Mouse (Mus musculus) kidney, postnatal 0 days (tissue): ENCODE measurements around the gene Gm10322. TPM values are rescaled to one million over a fixed set of nuclear protein-coding genes. Genes with fewer than 3 reads are reported as not detected.
A peak's percentile ranks its signal among the peaks of the same experiment; 100 is the strongest.

Experiments used
- ATAC-seq: fragments of 200-750 bp; cut with Nextera tagmentation; replicated peaks from 2 replicates; pipeline ENCODE4 v1.8.0; 2017; ENCODE audit warnings: low read depth, moderate number of reproducible peaks, moderate TSS enrichment, moderate library complexity; ENCODE audit not compliant: low FRiP score
- DNase-seq: peaks from one replicate; pipeline ENCODE4 v3.0.0-alpha.2; 2016; ENCODE audit warnings: low spot score
- H3K27ac ChIP-seq: fragments of 300-500 bp; sonication (generic); 2 replicates; pipeline ENCODE4 v1.5.1; 2014; ENCODE audit warnings: mild to moderate bottlenecking
- H3K27me3 ChIP-seq: fragments of 300-500 bp; sonication (generic); 2 replicates; pipeline ENCODE4 v1.6.1; 2014; ENCODE audit warnings: low read length, mixed read lengths; ENCODE audit not compliant: insufficient read depth
- H3K36me3 ChIP-seq: fragments of 300-500 bp; sonication (generic); 2 replicates; pipeline ENCODE4 v1.6.1; 2014; ENCODE audit warnings: low read length, mixed read lengths; ENCODE audit not compliant: insufficient read depth
- H3K4me1 ChIP-seq: fragments of 300-500 bp; sonication (generic); replicated peaks from 2 replicates; pipeline ENCODE4 v1.6.1; 2014; ENCODE audit warnings: antibody characterized with exemption, low read length, mixed read lengths; ENCODE audit not compliant: insufficient read depth
- H3K4me2 ChIP-seq: fragments of 300-500 bp; sonication (generic); 2 replicates; pipeline ENCODE4 v1.6.1; 2014; ENCODE audit warnings: mild to moderate bottlenecking, low read length, moderate library complexity, mixed read lengths
- H3K4me3 ChIP-seq: fragments of 300-500 bp; sonication (generic); replicated peaks from 2 replicates; pipeline ENCODE4 v1.5.1; 2014; ENCODE audit warnings: low read depth, low read length
- H3K9ac ChIP-seq: fragments of 300-500 bp; sonication (generic); 2 replicates; pipeline ENCODE4 v1.6.1; 2014; ENCODE audit warnings: low read depth, low read length
- H3K9me3 ChIP-seq: fragments of 300-500 bp; sonication (generic); replicated peaks from 2 replicates; pipeline ENCODE4 v1.6.1; 2016; ENCODE audit warnings: low read length, inconsistent platforms, mixed read lengths
- CTCF ChIP-seq: IDR thresholded peaks from 2 replicates; pipeline ENCODE4 v1.5.1; 2016; ENCODE audit warnings: antibody characterized with exemption, low read depth, mild to moderate bottlenecking, moderate library complexity
- WGBS: fragments of 180-500 bp; shearing (Covaris S2); extraction: QIAGEN DNeasy Blood & Tissue Kit; methylation state at CpG from one replicate; pipeline ENCODE4 v1.1.7; 2014; 5-methylcytosine and 5-hydroxymethylcytosine counted together
- polyA plus RNA-seq: library from polyadenylated mRNA; unstranded; fragments of >200 nt; fragmentation: Nextera tagmentation; extraction: Ambion mirVana; gene quantifications from 2 replicates; pipeline ENCODE4 v1.2.1, GENCODE M21; 2015

The Gm10322 gene
- polyA plus RNA-seq, 1 experiment from 2014 or later = 0.43 TPM

- no peak for TF ChIP-seq CTCF
- Histone ChIP-seq H3K9ac (no peak overlapping the region), H3K27ac (no peak overlapping the region), H3K9me3 (no peaks in the 10 kb centered on the region), H3K4me3 (no peak overlapping the region), H3K27me3 (no peaks in the 10 kb centered on the region), H3K4me2 (no peak overlapping the region), H3K36me3 (no peaks in the 10 kb centered on the region), H3K4me1 (no peaks in the 10 kb centered on the region)
- no peak for DNase-seq
- 67% methylated on average over 5 of the region's 5 CpGs for WGBS
- ATAC-seq = no peak
Measured at GRCm38 (mm10) chr10:59613276-59613675, 2.6 kb upstream of the Gm10322 start.

GRCm38 (mm10) chr10:59614141-59614540, 1.7 kb upstream of the Gm10322 start:
- ATAC-seq = no peak
- DNase-seq = no peak
- no peaks in the 10 kb centered on the region for H3K9me3 ChIP-seq
- H3K27me3 ChIP-seq = no peaks in the 10 kb centered on the region
- no peak overlapping the region for H3K4me2 ChIP-seq
- H3K9ac ChIP-seq = no peak overlapping the region
- no peak overlapping the region for H3K4me3 ChIP-seq
- H3K4me1 ChIP-seq = no peaks in the 10 kb centered on the region
- no peaks in the 10 kb centered on the region for H3K36me3 ChIP-seq
- no peak for TF ChIP-seq CTCF
- H3K27ac ChIP-seq = no peak overlapping the region
- WGBS = 88% methylated on average over 5 of the region's 5 CpGs

GRCm38 (mm10) chr10:59615411-59615810, 452 bp upstream of the Gm10322 start:
- 18% methylated on average over 5 of the region's 5 CpGs for WGBS
- H3K4me3 ChIP-seq = peak overlapping the region; percentile 70
- H3K9me3 ChIP-seq = no peaks in the 10 kb centered on the region
- H3K27ac ChIP-seq = no peak overlapping the region
- H3K9ac ChIP-seq = peak overlapping the region; percentile 76
- no peaks in the 10 kb centered on the region for H3K4me1 ChIP-seq
- H3K36me3 ChIP-seq = no peaks in the 10 kb centered on the region
- H3K4me2 ChIP-seq = peak overlapping the region; percentile 67
- no peaks in the 10 kb centered on the region for H3K27me3 ChIP-seq
- no peak for DNase-seq
- no peak for TF ChIP-seq CTCF
- no peak for ATAC-seq

- Histone ChIP-seq H3K27me3 (no peaks in the 10 kb centered on the region), H3K9ac (peak within 1 kb of the TSS; percentile 76), H3K4me1 (no peaks in the 10 kb centered on the region), H3K27ac (peak within 1 kb of the TSS; percentile 65), H3K4me2 (peak within 1 kb of the TSS; percentile 67), H3K9me3 (no peaks in the 10 kb centered on the region), H3K36me3 (no peaks in the 10 kb centered on the region), H3K4me3 (peak within 1 kb of the TSS; percentile 70)
- WGBS = under 1% methylated on average over 36 of the region's 36 CpGs
- DNase-seq = peak; percentile 98
- ATAC-seq = peak; percentile 100
- no peak for TF ChIP-seq CTCF
Measured at GRCm38 (mm10) chr10:59616522-59616921, 659 bp downstream of the Gm10322 start, which contains the start of gene Mcu. Gene Mcu, minus strand, starts transcription at chr10:59616692.

GRCm38 (mm10) chr10:59617776-59618175, 1.9 kb downstream of the Gm10322 start:
- H3K4me3 ChIP-seq = no peak overlapping the region
- WGBS = 92% methylated on average over 7 of the region's 7 CpGs
- H3K9ac ChIP-seq = no peak overlapping the region
- DNase-seq (no peak), ATAC-seq (no peak)
- H3K9me3 ChIP-seq = no peaks in the 10 kb centered on the region
- no peak overlapping the region for H3K27ac ChIP-seq
- no peaks in the 10 kb centered on the region for H3K4me1 ChIP-seq
- no peaks in the 10 kb centered on the region for H3K36me3 ChIP-seq
- no peaks in the 10 kb centered on the region for H3K27me3 ChIP-seq
- TF ChIP-seq CTCF = no peak
- no peak overlapping the region for H3K4me2 ChIP-seq

- H3K4me1 ChIP-seq = no peaks in the 10 kb centered on the region
- DNase-seq (no peak), ATAC-seq (no peak)
- H3K9me3 ChIP-seq = no peaks in the 10 kb centered on the region
- 63% methylated on average over 10 of the region's 10 CpGs for WGBS
- no peak overlapping the region for H3K27ac ChIP-seq
- no peak for TF ChIP-seq CTCF
- H3K27me3 ChIP-seq = no peaks in the 10 kb centered on the region
- no peak overlapping the region for H3K4me3 ChIP-seq
- H3K4me2 ChIP-seq = no peak overlapping the region
- no peaks in the 10 kb centered on the region for H3K36me3 ChIP-seq
- no peak overlapping the region for H3K9ac ChIP-seq
Measured at GRCm38 (mm10) chr10:59621355-59621754, 5.5 kb downstream of the Gm10322 start.

GRCm38 (mm10) chr10:59623496-59623895, 7.6 kb downstream of the Gm10322 start:
- ATAC-seq = no peak
- no peaks in the 10 kb centered on the region for H3K27me3 ChIP-seq
- WGBS = 45% methylated on average over 5 of the region's 5 CpGs
- no peaks in the 10 kb centered on the region for H3K36me3 ChIP-seq
- no peaks in the 10 kb centered on the region for H3K9me3 ChIP-seq
- H3K4me2 ChIP-seq = no peak overlapping the region
- no peaks in the 10 kb centered on the region for H3K4me1 ChIP-seq
- no peak for TF ChIP-seq CTCF
- no peak for DNase-seq
- no peak overlapping the region for H3K4me3 ChIP-seq
- no peak overlapping the region for H3K27ac ChIP-seq
- H3K9ac ChIP-seq = no peak overlapping the region
